Comparison of ENCODE assay signal across 29 mouse cellular contexts in the genomic region with DNA sequence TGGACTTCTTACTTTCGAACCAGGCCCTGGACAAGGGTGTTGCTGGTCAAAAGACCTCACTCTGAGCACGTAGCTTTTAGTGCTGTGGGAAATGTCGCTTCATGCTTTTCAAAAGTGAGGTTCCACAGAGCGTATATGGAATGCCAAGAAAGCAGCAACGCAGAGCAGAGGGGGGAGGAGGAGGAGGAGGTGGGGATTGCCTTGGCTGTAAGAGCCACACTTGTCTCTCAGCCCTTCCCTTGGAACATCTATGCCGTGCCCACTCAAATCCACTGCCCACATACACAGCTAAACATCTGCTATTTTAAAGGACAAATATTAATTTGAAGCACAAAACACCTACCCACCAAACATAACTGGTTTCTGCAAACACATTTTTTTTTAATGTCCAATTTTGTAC.
DNase-seq lines count a peak whose midpoint lies in the region; ATAC-seq and TF ChIP-seq lines count a peak whose summit lies in the region.
"Had no signal": no experiment of that assay in that cellular context is flagged by ENCODE, and none has a peak within 500 bp of the region (broad histone marks: within the 10 kb centered on the region; RNA-seq: fewer than 3 reads in every experiment).

No protein-coding gene starts in this region.

- TF ChIP-seq CTCF in layer of hippocampus, adult 2 months (conservative IDR thresholded peaks at IDR 0.05), result no peak

- no peak overlapping the region for H3K4me3 ChIP-seq in layer of hippocampus, adult 2 months
- H3K4me3 ChIP-seq: embryonic facial prominence, embryonic 10.5 days; embryonic facial prominence, embryonic 13.5 days; erythroblast, embryonic 14.5 days; forebrain, embryonic 12.5 days; forebrain, embryonic 15.5 days; gastrocnemius, adult 2 months; heart, embryonic 12.5 days; heart, embryonic 15.5 days; hindbrain, embryonic 13.5 days; intestine, embryonic 15.5 days had no signal

- H3K27ac ChIP-seq in layer of hippocampus, adult 2 months, result peak overlapping the region; percentile 78; the same call in 1 of the 2 replicates
- H3K27ac ChIP-seq: embryonic facial prominence, embryonic 10.5 days; embryonic facial prominence, embryonic 13.5 days; forebrain, embryonic 12.5 days; forebrain, embryonic 15.5 days; gastrocnemius, adult 2 months; heart, embryonic 15.5 days; hindbrain, embryonic 13.5 days; intestine, embryonic 15.5 days had no signal

- no peak for DNase-seq in frontal cortex, postnatal 36 days (ENCODE audit: low spot score in 2 of 2)
- no peak for DNase-seq in layer of hippocampus, adult 2 months (ENCODE audit: low spot score in 2 of 2)
- DNase-seq in layer of hippocampus, adult 11-12 months (ENCODE audit: low spot score), result no peak
- peak; percentile 45 for DNase-seq in right cerebral cortex, adult 18-20 months
- DNase-seq in right cerebral cortex, postnatal 4 days, result no peak
- DNase-seq: adrenal gland, postnatal 10 days; adrenal gland, postnatal 36 days; cerebellum, adult 11 months; cerebellum, adult 2 months; cerebellum, postnatal 10 days; cerebellum, postnatal 36 days; embryo, embryonic 11 days; gastrocnemius, adult 2 months; gastrocnemius, postnatal 14 days; heart, adult 18-20 months; heart, postnatal 10 days; heart, postnatal 4 days had no signal

- peak; percentile 72 for ATAC-seq in frontal cortex, adult (ENCODE audit: low TSS enrichment)
- ATAC-seq: forebrain, embryonic 15.5 days; hindbrain, embryonic 16.5 days; intestine, embryonic 15.5 days; Patski had no signal
